Mouse (Mus musculus): ENCODE results near the gene Dph3. TPM values are rescaled to one million over a fixed set of nuclear protein-coding genes. Genes with fewer than 3 reads are reported as not detected.

Dph3 gene
- polyA plus RNA-seq, 2 experiments = 44.8 to 97.0 TPM

DNA sequence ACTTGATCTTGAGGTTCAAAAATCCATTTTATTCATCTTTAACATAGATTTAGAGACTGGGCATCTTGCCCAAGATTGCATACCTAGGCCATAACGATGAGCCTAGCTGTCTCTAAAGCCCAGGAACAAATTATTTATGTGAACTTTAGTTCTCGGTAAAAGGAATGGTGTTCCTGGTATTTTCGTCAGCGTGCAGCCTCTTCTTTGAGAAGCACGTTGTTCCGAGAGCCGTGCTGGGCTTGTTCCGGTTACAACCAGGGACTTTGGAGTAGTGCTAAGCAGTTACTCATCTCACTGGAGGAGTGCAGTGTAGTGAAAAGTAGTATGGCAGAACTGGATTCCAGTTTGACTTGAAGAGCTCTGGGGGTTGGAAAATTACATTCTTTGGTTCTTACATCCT is 697 bp upstream of the Dph3 start:
- Histone ChIP-seq H3K36me3 (ENCODE audit: control insufficient read depth, insufficient read depth, low read length) (peaks cover 20% of the 10 kb centered on the region), H3K27me3 (ENCODE audit: control insufficient read depth, insufficient read depth, low read length) (no peaks in the 10 kb centered on the region), H3K27ac (replicated peaks; ENCODE audit: low read depth, low read length) (peak overlapping the region; percentile 55), H3K4me1 (ENCODE audit: control insufficient read depth, insufficient read depth, low read length) (peaks cover 10% of the 10 kb centered on the region; the same call in 1 of the 2 replicates), H3K4me2 (replicated peaks; ENCODE audit: low read depth, low read length, severe bottlenecking) (peak overlapping the region; percentile 68), H3K9me3 (ENCODE audit: control insufficient read depth, low read length) (no peaks in the 10 kb centered on the region), H3K4me3 (replicated peaks; ENCODE audit: low read length) (peak overlapping the region; percentile 50), H3K9ac (ENCODE audit: low read depth, low read length, severe bottlenecking) (peak overlapping the region; percentile 61)
- peak; percentile 8 for DNase-seq (ENCODE audit: low spot score)
- no peak for ATAC-seq (ENCODE audit: low FRiP score, low read depth)
- TF ChIP-seq POLR2A (IDR thresholded peaks at IDR 0.05; ENCODE audit: borderline replicate concordance, extremely low read depth, insufficient read depth, insufficient read length) = no peak
- 21% methylated on average over 8 of the region's 8 CpGs for WGBS

DNA sequence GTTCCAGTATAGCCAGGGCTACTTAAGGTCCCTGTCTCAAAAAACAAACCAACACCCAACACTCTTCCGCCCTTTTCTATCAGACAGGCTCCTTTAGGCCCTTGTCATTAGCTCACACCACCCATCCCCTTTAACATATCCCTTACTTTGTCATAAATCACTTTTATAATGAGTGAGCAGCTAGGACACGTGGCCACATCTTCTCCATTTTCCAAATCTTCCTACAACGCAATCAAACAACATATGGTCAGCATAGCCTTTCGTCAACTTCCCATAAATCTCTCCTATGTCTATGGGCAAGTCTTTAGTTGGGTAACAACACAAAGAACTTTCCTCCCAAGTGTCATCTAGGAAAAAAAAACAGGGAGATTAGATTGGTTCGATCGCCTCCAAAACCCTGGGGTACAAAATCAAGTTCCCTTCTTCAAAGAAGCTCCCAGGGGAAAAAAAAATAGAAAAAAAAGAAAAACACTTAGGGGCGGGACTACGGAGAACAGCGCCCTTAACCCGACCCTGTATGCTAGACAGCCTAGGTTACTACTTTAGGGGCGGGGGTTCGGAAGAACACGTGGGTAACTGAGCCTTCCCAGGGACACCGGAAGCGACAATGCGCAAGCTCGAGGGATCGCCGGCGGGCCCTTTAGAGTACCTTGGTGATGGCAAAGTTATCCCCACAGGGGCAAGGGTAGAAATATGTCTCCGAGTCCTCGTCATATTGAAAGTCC is 606 bp downstream of the Dph3 start, which contains the start of gene Oxnad1:
Gene Oxnad1, plus strand, starts transcription at position 614 of the 725 bp plus-strand sequence.
- peak; percentile 87 for DNase-seq (ENCODE audit: low spot score)

DNA sequence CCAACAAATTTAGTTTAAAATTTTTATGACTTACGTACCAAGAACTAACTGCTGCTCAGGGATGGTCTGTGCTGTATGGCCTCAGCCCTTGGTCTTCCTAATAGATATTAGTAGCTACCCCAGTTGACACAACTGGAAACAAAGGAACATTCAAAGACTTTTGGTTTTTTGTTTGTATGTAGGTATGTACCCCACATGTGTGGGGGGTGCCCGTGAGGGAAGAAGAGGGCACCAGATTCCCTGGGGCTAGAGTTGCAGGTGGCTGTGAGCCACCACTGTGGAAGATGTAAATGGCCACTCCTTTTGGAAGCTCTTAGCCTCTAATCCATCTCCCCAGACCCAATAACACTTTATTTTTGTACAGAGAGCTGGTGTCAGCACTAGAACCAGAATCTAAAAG is 2.1 kb downstream of the Dph3 start:
- Histone ChIP-seq H3K27ac (replicated peaks; ENCODE audit: low read depth, low read length) (no peak overlapping the region), H3K4me2 (replicated peaks; ENCODE audit: low read depth, low read length, severe bottlenecking) (no peak overlapping the region), H3K9me3 (ENCODE audit: control insufficient read depth, low read length) (no peaks in the 10 kb centered on the region), H3K36me3 (ENCODE audit: control insufficient read depth, insufficient read depth, low read length) (peaks cover 26% of the 10 kb centered on the region), H3K4me1 (ENCODE audit: control insufficient read depth, insufficient read depth, low read length) (peaks cover 6% of the 10 kb centered on the region; the same call in 1 of the 2 replicates), H3K9ac (ENCODE audit: low read depth, low read length, severe bottlenecking) (no peak overlapping the region), H3K27me3 (ENCODE audit: control insufficient read depth, insufficient read depth, low read length) (no peaks in the 10 kb centered on the region), H3K4me3 (replicated peaks; ENCODE audit: low read length) (no peak overlapping the region)
- no peak for ATAC-seq (ENCODE audit: low FRiP score, low read depth)
- WGBS = 87% methylated on average over 2 of the region's 2 CpGs
- no peak for DNase-seq (ENCODE audit: low spot score)
- no peak for TF ChIP-seq POLR2A (IDR thresholded peaks at IDR 0.05; ENCODE audit: borderline replicate concordance, extremely low read depth, insufficient read depth, insufficient read length)

More for the DNA sequence above, 606 bp downstream of the Dph3 start, which contains the start of gene Oxnad1:
- Histone ChIP-seq H3K27ac (replicated peaks; ENCODE audit: low read depth, low read length) (peak within 1 kb of the TSS; percentile 55), H3K4me1 (ENCODE audit: control insufficient read depth, insufficient read depth, low read length) (peaks cover 6% of the 10 kb centered on the region; the same call in 1 of the 2 replicates), H3K4me2 (replicated peaks; ENCODE audit: low read depth, low read length, severe bottlenecking) (peak within 1 kb of the TSS; percentile 68), H3K9me3 (ENCODE audit: control insufficient read depth, low read length) (no peaks in the 10 kb centered on the region), H3K4me3 (replicated peaks; ENCODE audit: low read length) (peak within 1 kb of the TSS; percentile 50), H3K36me3 (ENCODE audit: control insufficient read depth, insufficient read depth, low read length) (peaks cover 26% of the 10 kb centered on the region), H3K27me3 (ENCODE audit: control insufficient read depth, insufficient read depth, low read length) (no peaks in the 10 kb centered on the region), H3K9ac (ENCODE audit: low read depth, low read length, severe bottlenecking) (peak within 1 kb of the TSS; percentile 61)
- 2% methylated on average over 22 of the region's 22 CpGs for WGBS
- ATAC-seq (ENCODE audit: low FRiP score, low read depth) = peak; percentile 91
- no peak for TF ChIP-seq POLR2A (IDR thresholded peaks at IDR 0.05; ENCODE audit: borderline replicate concordance, extremely low read depth, insufficient read depth, insufficient read length)

DNA sequence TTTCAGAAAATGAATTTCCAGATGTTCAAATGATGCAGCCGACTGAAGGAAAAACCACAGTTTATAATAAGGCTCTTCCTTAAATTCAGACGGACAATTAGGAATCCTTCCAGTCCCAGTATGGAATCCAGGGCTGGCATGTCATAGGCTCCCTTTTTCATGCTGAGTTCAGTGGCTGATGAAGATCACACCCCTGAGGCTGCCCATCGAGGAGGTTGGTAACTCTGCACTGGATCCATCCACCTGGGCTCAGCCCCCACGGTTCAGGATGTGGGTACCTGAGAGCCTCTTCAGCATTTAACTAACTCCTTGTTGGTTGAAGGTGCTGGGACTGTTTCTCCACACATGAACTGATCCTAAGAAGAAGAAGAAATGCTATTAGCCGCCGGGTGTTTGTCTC is 2.6 kb downstream of the Dph3 start:
- no peak for TF ChIP-seq POLR2A (IDR thresholded peaks at IDR 0.05; ENCODE audit: borderline replicate concordance, extremely low read depth, insufficient read depth, insufficient read length)
- DNase-seq (ENCODE audit: low spot score) (no peak), ATAC-seq (ENCODE audit: low FRiP score, low read depth) (no peak)
- H3K27me3 ChIP-seq (ENCODE audit: control insufficient read depth, insufficient read depth, low read length) = no peaks in the 10 kb centered on the region
- H3K27ac ChIP-seq (replicated peaks; ENCODE audit: low read depth, low read length) = no peak overlapping the region
- no peak overlapping the region for H3K4me3 ChIP-seq (replicated peaks; ENCODE audit: low read length)
- 92% methylated on average over 6 of the region's 6 CpGs for WGBS
- H3K36me3 ChIP-seq (ENCODE audit: control insufficient read depth, insufficient read depth, low read length) = peaks cover 26% of the 10 kb centered on the region
- H3K4me1 ChIP-seq (ENCODE audit: control insufficient read depth, insufficient read depth, low read length) = peaks cover 6% of the 10 kb centered on the region; the same call in 1 of the 2 replicates
- H3K9ac ChIP-seq (ENCODE audit: low read depth, low read length, severe bottlenecking) = no peak overlapping the region
- H3K9me3 ChIP-seq (ENCODE audit: control insufficient read depth, low read length) = no peaks in the 10 kb centered on the region
- H3K4me2 ChIP-seq (replicated peaks; ENCODE audit: low read depth, low read length, severe bottlenecking) = no peak overlapping the region

DNA sequence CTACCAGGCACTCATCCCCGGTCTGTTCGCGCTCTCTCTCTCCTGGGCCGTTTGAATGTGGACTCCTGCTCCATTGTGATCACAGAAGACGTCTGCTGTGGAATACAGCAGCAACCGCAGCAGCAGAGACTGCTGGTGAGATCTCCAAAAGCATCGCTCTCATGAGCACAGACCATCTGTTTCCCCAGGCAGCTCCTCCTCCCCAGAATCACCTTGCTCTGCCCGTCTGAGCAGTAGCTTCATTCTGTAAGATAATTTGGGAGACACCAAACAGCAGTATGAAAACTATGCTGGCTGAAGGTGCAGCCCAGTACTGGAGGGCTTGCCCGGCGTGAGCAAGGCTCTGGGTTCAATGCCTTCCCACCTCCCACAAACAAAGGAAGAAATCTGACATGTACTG is 4.5 kb downstream of the Dph3 start:
- Histone ChIP-seq H3K4me3 (replicated peaks; ENCODE audit: low read length) (no peak overlapping the region), H3K27me3 (ENCODE audit: control insufficient read depth, insufficient read depth, low read length) (no peaks in the 10 kb centered on the region), H3K36me3 (ENCODE audit: control insufficient read depth, insufficient read depth, low read length) (peaks cover 26% of the 10 kb centered on the region), H3K9ac (ENCODE audit: low read depth, low read length, severe bottlenecking) (no peak overlapping the region), H3K27ac (replicated peaks; ENCODE audit: low read depth, low read length) (no peak overlapping the region), H3K4me2 (replicated peaks; ENCODE audit: low read depth, low read length, severe bottlenecking) (no peak overlapping the region), H3K4me1 (ENCODE audit: control insufficient read depth, insufficient read depth, low read length) (peaks cover 3% of the 10 kb centered on the region; the same call in 1 of the 2 replicates), H3K9me3 (ENCODE audit: control insufficient read depth, low read length) (no peaks in the 10 kb centered on the region)
- TF ChIP-seq POLR2A (IDR thresholded peaks at IDR 0.05; ENCODE audit: borderline replicate concordance, extremely low read depth, insufficient read depth, insufficient read length) = no peak
- DNase-seq (ENCODE audit: low spot score) = no peak
- 85% methylated on average over 10 of the region's 10 CpGs for WGBS
- ATAC-seq (ENCODE audit: low FRiP score, low read depth) = no peak
